Mouse (Mus musculus): ENCODE measurements at regions not wholly inside any gene's neighbourhood (a gene's known extent, or its start where the extent isn't known, plus 50 kb on each side); places are given as distances from the start of the nearest gene placed in this dataset.
A peak's percentile ranks its signal among the peaks of the same experiment; 100 is the strongest.

GRCm38 (mm10) chr14:76714727-76715126 is 158.0 kb upstream of the Serp2 start:
- DNase-seq (ENCODE audit: low spot score), result peak; percentile 62

- DNase-seq (ENCODE audit: low spot score), result peak; percentile 26
These were observed 157.3 kb upstream of the Serp2 start for GRCm38 (mm10) chr14:76713946-76714345.

GRCm38 (mm10) chr14:76708728-76709127 is 152.0 kb upstream of the Serp2 start:
- DNase-seq (ENCODE audit: low spot score), result peak; percentile 83

- no peak for DNase-seq (ENCODE audit: low spot score)
These were observed 146.7 kb upstream of the Serp2 start for GRCm38 (mm10) chr14:76703373-76703764.

GRCm38 (mm10) chr14:76702709-76703372 is 146.2 kb upstream of the Serp2 start:
- no peak for DNase-seq (ENCODE audit: low spot score)

GRCm38 (mm10) chr14:76701911-76702708 is 145.4 kb upstream of the Serp2 start:
- DNase-seq (ENCODE audit: low spot score), result no peak

GRCm38 (mm10) chr14:76701304-76701703 is 144.6 kb upstream of the Serp2 start:
- DNase-seq (ENCODE audit: low spot score), result peak; percentile 42

- DNase-seq (ENCODE audit: low spot score), result no peak
These were observed 144.1 kb upstream of the Serp2 start for GRCm38 (mm10) chr14:76700796-76701195.

GRCm38 (mm10) chr14:76700190-76700589 is 143.5 kb upstream of the Serp2 start:
- DNase-seq (ENCODE audit: low spot score), result no peak

GRCm38 (mm10) chr14:76698718-76699402 is 142.2 kb upstream of the Serp2 start:
- DNase-seq (ENCODE audit: low spot score), result no peak

- DNase-seq (ENCODE audit: low spot score), result no peak
These were observed 140.0 kb upstream of the Serp2 start for GRCm38 (mm10) chr14:76696729-76697128.

- DNase-seq (ENCODE audit: low spot score), result no peak
These were observed 139.1 kb upstream of the Serp2 start for GRCm38 (mm10) chr14:76695691-76696355.

- no peak for DNase-seq (ENCODE audit: low spot score)
These were observed 138.2 kb upstream of the Serp2 start for GRCm38 (mm10) chr14:76694894-76695293.

- peak; percentile 71 for DNase-seq (ENCODE audit: low spot score)
These were observed 136.9 kb upstream of the Serp2 start for GRCm38 (mm10) chr14:76693351-76694317.

- DNase-seq (ENCODE audit: low spot score), result no peak
These were observed 131.3 kb upstream of the Serp2 start for GRCm38 (mm10) chr14:76687971-76688407.

- DNase-seq (ENCODE audit: low spot score), result no peak
These were observed 130.2 kb upstream of the Serp2 start for GRCm38 (mm10) chr14:76686762-76687453.

- DNase-seq (ENCODE audit: low spot score), result no peak
These were observed 129.4 kb upstream of the Serp2 start for GRCm38 (mm10) chr14:76685830-76686761.

GRCm38 (mm10) chr14:76684327-76684726 is 127.6 kb upstream of the Serp2 start:
- DNase-seq (ENCODE audit: low spot score), result no peak

Measured in heart, adult 8-10 months (tissue).